Mouse (Mus musculus) MEL (cell line): ENCODE measurements around the gene Suclg2. TPM values are rescaled to one million over a fixed set of nuclear protein-coding genes. Genes with fewer than 3 reads are reported as not detected.

Experiments used
- DNase-seq: peaks from one replicate; pipeline ENCODE4 v3.0.0; 2011; ENCODE audit warnings: low read depth, low spot score
- H3K27ac ChIP-seq: 2 replicates; pipeline ENCODE4 v1.5.1; 2012; ENCODE audit warnings: low read depth, mild to moderate bottlenecking, control low read depth, low read length, moderate library complexity; ENCODE audit not compliant: control insufficient read depth
- H3K27me3 ChIP-seq, 2 experiments: fragments of 150-350 bp in 1 of 2; sonication (generic) in 1 of 2; 2 replicates each; pipeline ENCODE4 v1.6.1; 2012; ENCODE audit warnings: low read length in 2 of 2, mild to moderate bottlenecking in 2 of 2, improper control_type of control experiment in 1 of 2, moderate library complexity in 1 of 2; ENCODE audit not compliant: insufficient read depth in 2 of 2, control insufficient read depth in 1 of 2
- H3K36me3 ChIP-seq, 2 experiments: 2 replicates each; pipeline ENCODE4 v1.6.1; 2012 to 2014; ENCODE audit warnings: low read length in 2 of 2, improper control_type of control experiment in 1 of 2, inconsistent platforms in 1 of 2, mild to moderate bottlenecking in 1 of 2; ENCODE audit not compliant: insufficient read depth in 2 of 2, control insufficient read depth in 1 of 2
- H3K4me1 ChIP-seq, 2 experiments: fragments of 150-350 bp in 1 of 2; sonication (generic) in 1 of 2; 2 replicates each; pipeline ENCODE4 v1.6.1; 2012; ENCODE audit warnings: low read length in 2 of 2, improper control_type of control experiment in 1 of 2, mild to moderate bottlenecking in 1 of 2; ENCODE audit not compliant: insufficient read depth in 2 of 2, control insufficient read depth in 1 of 2
- H3K4me3 ChIP-seq, 2 experiments: fragments of 150-350 bp in 1 of 2; sonication (generic) in 1 of 2; 2 replicates each; pipeline ENCODE4 v1.5.1; 2012; ENCODE audit warnings: low read depth in 2 of 2, low read length in 2 of 2, mild to moderate bottlenecking in 2 of 2, moderate library complexity in 2 of 2, control low read depth in 1 of 2, improper control_type of control experiment in 1 of 2; ENCODE audit not compliant: control insufficient read depth in 1 of 2, insufficient read depth in 1 of 2
- H3K79me2 ChIP-seq: 2 replicates; pipeline ENCODE4 v1.6.1; 2012; ENCODE audit warnings: mild to moderate bottlenecking, low read length, moderate library complexity; ENCODE audit not compliant: control insufficient read depth, poor library complexity, insufficient read depth
- H3K9ac ChIP-seq: 2 replicates; pipeline ENCODE4 v1.6.1; 2012; ENCODE audit warnings: low read depth, mild to moderate bottlenecking, control low read depth, low read length, moderate library complexity; ENCODE audit not compliant: control insufficient read depth, poor library complexity, severe bottlenecking
- H3K9me3 ChIP-seq: fragments of 150-350 bp; sonication (generic); replicated peaks from 2 replicates; pipeline ENCODE4 v1.6.1; 2012; ENCODE audit warnings: mild to moderate bottlenecking, low read length, improper control_type of control experiment, moderate library complexity; ENCODE audit not compliant: insufficient read depth
- BHLHE40 ChIP-seq: IDR thresholded peaks from 2 replicates; pipeline ENCODE4 v1.6.1; 2012; ENCODE audit warnings: low read depth, mild to moderate bottlenecking, inconsistent platforms, low read length, improper control_type of control experiment, borderline replicate concordance
- CHD1 ChIP-seq: IDR thresholded peaks from 2 replicates; pipeline ENCODE4 v1.6.1; 2012; ENCODE audit warnings: low read depth, mild to moderate bottlenecking, inconsistent platforms, low read length, improper control_type of control experiment
- CTCF ChIP-seq, 3 experiments: IDR thresholded peaks in 2 of 3; conservative IDR thresholded peaks in 1 of 3; 2 replicates each; pipeline ENCODE4 v1.5.1; 2011 to 2012; ENCODE audit warnings: low read length in 3 of 3, low read depth in 2 of 3, mild to moderate bottlenecking in 2 of 3, improper control_type of control experiment in 1 of 3, inconsistent platforms in 1 of 3, mixed read lengths in 1 of 3, moderate library complexity in 1 of 3; ENCODE audit not compliant: control insufficient read depth in 1 of 3, insufficient read depth in 1 of 3, poor library complexity in 1 of 3, severe bottlenecking in 1 of 3
- ELF1 ChIP-seq: IDR thresholded peaks from 2 replicates; pipeline ENCODE4 v1.6.1; 2014; ENCODE audit warnings: low read depth, mild to moderate bottlenecking, inconsistent platforms, low read length, improper control_type of control experiment, moderate library complexity
- JUND ChIP-seq: IDR thresholded peaks from 2 replicates; pipeline ENCODE4 v1.6.1; 2011; ENCODE audit warnings: low read depth, mild to moderate bottlenecking, improper control_type of control experiment, low read length
- KAT2A ChIP-seq: conservative IDR thresholded peaks from 2 replicates; pipeline ENCODE4 v1.6.1; 2012; ENCODE audit warnings: low read depth, low read length, improper control_type of control experiment, inconsistent platforms
- MAX ChIP-seq: IDR thresholded peaks from 2 replicates; pipeline ENCODE4 v1.6.1; 2011; ENCODE audit warnings: low read length, improper control_type of control experiment
- MEF2A ChIP-seq: IDR thresholded peaks from 2 replicates; pipeline ENCODE4 v1.6.1; 2014; ENCODE audit warnings: low read depth, mild to moderate bottlenecking, inconsistent platforms, low read length, improper control_type of control experiment; ENCODE audit not compliant: poor library complexity, insufficient replicate concordance, severe bottlenecking; ENCODE audit errors: extremely low read depth
- MXI1 ChIP-seq: IDR thresholded peaks from 2 replicates; pipeline ENCODE4 v1.6.1; 2011; ENCODE audit warnings: mild to moderate bottlenecking, low read depth, low read length, improper control_type of control experiment
- POLR2A ChIP-seq, 2 experiments: IDR thresholded peaks; 2 replicates each; pipeline ENCODE4 v1.6.1; 2011 to 2012; ENCODE audit warnings: low read length in 2 of 2, mild to moderate bottlenecking in 2 of 2, control low read depth in 1 of 2, improper control_type of control experiment in 1 of 2, low read depth in 1 of 2, moderate library complexity in 1 of 2; ENCODE audit not compliant: control insufficient read depth in 1 of 2, insufficient read depth in 1 of 2, poor library complexity in 1 of 2
- POLR2AphosphoS2 ChIP-seq: IDR thresholded peaks from 2 replicates; pipeline ENCODE4 v1.6.1; 2011; ENCODE audit warnings: low read length, improper control_type of control experiment
- POLR2AphosphoS5 ChIP-seq: IDR thresholded peaks from 2 replicates; pipeline ENCODE4 v1.6.1; 2012; ENCODE audit warnings: low read depth, borderline replicate concordance, mild to moderate bottlenecking, inconsistent platforms, low read length, moderate library complexity, mixed read lengths
- SIN3A ChIP-seq: IDR thresholded peaks from 2 replicates; pipeline ENCODE4 v1.6.1; 2012; ENCODE audit warnings: low read length, improper control_type of control experiment, inconsistent platforms
- SMC3 ChIP-seq: IDR thresholded peaks from 2 replicates; pipeline ENCODE4 v1.6.1; 2011; ENCODE audit warnings: low read depth, low read length, improper control_type of control experiment
- TAL1 ChIP-seq: IDR thresholded peaks from 2 replicates; pipeline ENCODE4 v1.6.1; 2012; ENCODE audit warnings: mild to moderate bottlenecking, inconsistent platforms, low read length, moderate library complexity, mixed read lengths
- USF2 ChIP-seq, 2 experiments: IDR thresholded peaks; 2 replicates each; pipeline ENCODE4 v1.6.1; 2011 to 2012; ENCODE audit warnings: improper control_type of control experiment in 2 of 2, low read length in 2 of 2, borderline replicate concordance in 1 of 2, inconsistent platforms in 1 of 2, low read depth in 1 of 2, mild to moderate bottlenecking in 1 of 2; ENCODE audit not compliant: insufficient read depth in 1 of 2
- ZC3H11A ChIP-seq: IDR thresholded peaks from 2 replicates; pipeline ENCODE4 v1.6.1; 2012; ENCODE audit warnings: low read depth, mild to moderate bottlenecking, inconsistent platforms, low read length, improper control_type of control experiment
- ZNF384 ChIP-seq: IDR thresholded peaks from 2 replicates; pipeline ENCODE4 v1.6.1; 2012; ENCODE audit warnings: low read depth, mild to moderate bottlenecking, inconsistent platforms, low read length, improper control_type of control experiment
- polyA plus RNA-seq, 2 experiments: library from polyadenylated mRNA; stranded (reverse) in 1 of 2; unstranded in 1 of 2; fragments of >175 nt in 1 of 2; fragments of >200 nt in 1 of 2; gene quantifications; 2 replicates each; pipeline versions ENCODE4 v1.2.1 to v1.2.4; 2012; ENCODE audit warnings: low replicate concordance in 2 of 2, low read depth in 1 of 2; ENCODE audit not compliant: insufficient read length in 2 of 2, insufficient read depth in 1 of 2, missing spikeins in 1 of 2
- total RNA-seq: library from RNA; depleted of rRNA; stranded (reverse); fragments of 300-350 nt; gene quantifications from 2 replicates; pipeline ENCODE4 v1.2.3, GENCODE M21; 2012

Gene Suclg2
- total and polyA plus RNA-seq, 3 experiments, result 40.0 to 46.5 TPM; not detected in 1

GRCm38 (mm10) chr6:95552339-95552950, 166.2 kb downstream of the Suclg2 start:
- Histone ChIP-seq H3K4me3 (no peak overlapping the region), H3K36me3 (no peaks in the 10 kb centered on the region; a peak in 1 of 4 replicates), H3K4me1 (no peaks in the 10 kb centered on the region)

DNA sequence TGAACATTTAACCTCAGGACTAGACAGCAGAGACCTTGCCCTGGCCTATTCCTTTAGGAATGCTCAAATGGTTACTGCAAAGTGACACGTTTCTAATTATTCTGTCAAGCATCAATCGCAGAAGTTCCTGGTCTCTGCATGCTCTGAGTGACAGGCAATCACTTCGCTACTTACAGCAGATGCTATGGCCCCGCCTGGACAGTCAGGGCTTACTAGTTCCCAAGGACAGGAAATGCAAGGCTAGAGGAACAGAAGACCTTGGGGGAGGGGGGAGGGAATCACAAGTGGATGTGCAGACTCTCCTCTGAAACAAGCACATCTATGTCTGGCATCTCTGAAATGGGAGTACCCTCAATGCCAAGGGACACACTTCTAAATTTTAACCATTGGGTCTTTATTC, 167.6 kb downstream of the Suclg2 start:
- Histone ChIP-seq H3K4me1 (peaks cover 0 to 5% of the 10 kb centered on the region in 2 experiments; a peak in 2 of 4 replicates), H3K79me2 (no peaks in the 10 kb centered on the region), H3K9ac (no peak overlapping the region), H3K9me3 (no peaks in the 10 kb centered on the region), H3K4me3 (no peak overlapping the region), H3K27ac (no peak overlapping the region), H3K36me3 (peaks cover 0 to 2% of the 10 kb centered on the region in 2 experiments; a peak in 2 of 4 replicates), H3K27me3 (no peaks in the 10 kb centered on the region)
- DNase-seq, result no peak
- TF ChIP-seq USF2 (IDR thresholded peaks at IDR 0.05; ENCODE audit: borderline replicate concordance in 1 of 2, insufficient read depth in 1 of 2, low read depth in 1 of 2, low read length in 2 of 2), result no peak
- no peak for TF ChIP-seq ELF1
- TF ChIP-seq MEF2A, result no peak
- TF ChIP-seq POLR2AphosphoS2, result no peak
- no peak for TF ChIP-seq CTCF (IDR thresholded peaks at IDR 0.05 in 2 of 3, conservative IDR thresholded peaks at IDR 0.05 in 1 of 3; ENCODE audit: control insufficient read depth in 1 of 3, insufficient read depth in 1 of 3, low read depth in 2 of 3, low read length in 3 of 3, poor library complexity in 1 of 3, severe bottlenecking in 1 of 3)
- TF ChIP-seq KAT2A, result no peak
- no peak for TF ChIP-seq BHLHE40
- TF ChIP-seq JUND, result no peak
- TF ChIP-seq MAX, result no peak
- TF ChIP-seq ZC3H11A, result no peak
- TF ChIP-seq ZNF384, result no peak
- no peak for TF ChIP-seq POLR2A (IDR thresholded peaks at IDR 0.05; ENCODE audit: control insufficient read depth in 1 of 2, insufficient read depth in 1 of 2, low read depth in 1 of 2, low read length in 2 of 2, poor library complexity in 1 of 2)
- no peak for TF ChIP-seq MXI1
- TF ChIP-seq SIN3A, result no peak
- no peak for TF ChIP-seq CHD1
- no peak for TF ChIP-seq TAL1

More at GRCm38 (mm10) chr6:95552339-95552950, 166.2 kb downstream of the Suclg2 start:
- TF ChIP-seq SMC3 (no peak), POLR2AphosphoS5 (no peak)
- TF ChIP-seq, all 39 proteins: peak for 0
- Histone ChIP-seq H3K27me3 (no peaks in the 10 kb centered on the region), H3K79me2 (no peaks in the 10 kb centered on the region), H3K9me3 (no peaks in the 10 kb centered on the region), H3K27ac (no peak overlapping the region), H3K9ac (no peak overlapping the region)
- DNase-seq, result no peak
